Mouse (Mus musculus): Measurements from ENCODE around the gene Lgi4.

- TF ChIP-seq CTCF (IDR thresholded peaks at IDR 0.05; ENCODE audit: extremely low read depth, insufficient read length, insufficient replicate concordance, low read depth, low read length): no peak
- no peak for TF ChIP-seq POLR2A (IDR thresholded peaks at IDR 0.05; ENCODE audit: low read depth, low read length)
Measured at GRCm38 (mm10) chr7:31100786-31101185, 41.6 kb downstream of the Lgi4 start.

Data from small intestine, adult 2 months (tissue).